Mouse (Mus musculus): Measurements from ENCODE around the gene Ndufc2. TPM values are rescaled to one million over a fixed set of nuclear protein-coding genes. Genes with fewer than 3 reads are reported as not detected.

Gene Ndufc2
- polyA plus RNA-seq, 1 experiment, result 89.7 TPM

DNA sequence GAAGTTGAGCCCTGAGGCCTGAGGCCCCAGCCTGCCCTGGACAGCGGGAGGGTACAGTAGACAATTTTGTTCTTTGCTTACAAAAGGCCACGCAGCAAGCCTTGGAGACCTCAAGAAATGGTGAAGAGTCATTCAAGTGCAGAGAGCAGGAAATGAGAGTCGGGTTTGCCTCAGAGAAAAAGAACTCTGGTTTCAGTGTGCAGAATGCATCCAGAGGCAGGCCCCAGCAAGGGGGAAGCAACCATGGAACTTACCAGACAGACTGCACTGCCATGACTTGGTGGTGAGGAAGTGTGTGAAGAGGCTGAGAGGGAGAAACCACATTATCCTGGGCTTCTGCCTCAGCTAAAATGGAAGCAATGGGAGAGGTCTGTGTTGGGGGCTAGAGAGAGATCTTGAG lies 55.8 kb downstream of the Ndufc2 start:
- Histone ChIP-seq H3K27ac (ENCODE audit: insufficient read depth, low read depth, low read length) (peak overlapping the region; percentile 57; the same call in 1 of the 2 replicates), H3K27me3 (ENCODE audit: control insufficient read depth, insufficient read depth, low read length) (no peaks in the 10 kb centered on the region)
- 81% methylated on average over 3 of the region's 3 CpGs for WGBS

More for the DNA sequence above, 55.8 kb downstream of the Ndufc2 start:
- peaks cover 21% of the 10 kb centered on the region for H3K4me1 ChIP-seq (ENCODE audit: control insufficient read depth, insufficient read depth, insufficient read length, low read length)
- TF ChIP-seq POLR2A (IDR thresholded peaks at IDR 0.05; ENCODE audit: low read depth, low read length), result no peak
- no peak for TF ChIP-seq CTCF (IDR thresholded peaks at IDR 0.05; ENCODE audit: extremely low read depth, insufficient read length, insufficient replicate concordance, low read depth, low read length)
- peaks cover 3% of the 10 kb centered on the region for H3K36me3 ChIP-seq (ENCODE audit: control insufficient read depth, insufficient read depth, low read length)
- H3K4me3 ChIP-seq (ENCODE audit: low read depth, low read length), result no peak overlapping the region

Other genes with a start within 250 kb of the Ndufc2 start
- gene Usp35, start 68.0 kb upstream of the Ndufc2 start, polyA plus RNA-seq (2012; rRNA removed), result 2.9 and 14.6 TPM in 2 replicates
- 2.8 and 7.3 TPM in 2 replicates for gene Kctd21, start 67.7 kb upstream of the Ndufc2 start, polyA plus RNA-seq (2012; rRNA removed)
- 3.7 and 6.4 TPM in 2 replicates for gene Alg8, start 28.4 kb upstream of the Ndufc2 start, polyA plus RNA-seq (2012; rRNA removed)
- 2.8 and 4.2 TPM in 2 replicates for gene Thrsp, start 17.7 kb downstream of the Ndufc2 start, polyA plus RNA-seq (2012; rRNA removed)
- 2.6 and 6.2 TPM in 2 replicates for gene Kctd14, start 51.3 kb downstream of the Ndufc2 start, polyA plus RNA-seq (2012; rRNA removed)
- 27.2 and 42.1 TPM in 2 replicates for gene Ints4, start 81.0 kb downstream of the Ndufc2 start, polyA plus RNA-seq (2012; rRNA removed)
- gene Aamdc, start 179.5 kb downstream of the Ndufc2 start, polyA plus RNA-seq (2012; rRNA removed), result 27.8 and 39.7 TPM in 2 replicates
- 0.25 and 0.93 TPM in 2 replicates for gene Rsf1, start 179.9 kb downstream of the Ndufc2 start, polyA plus RNA-seq (2012; rRNA removed)